Mouse (Mus musculus): ENCODE results near the gene Tmeff1. TPM values are rescaled to one million over a fixed set of nuclear protein-coding genes. Genes with fewer than 3 reads are reported as not detected.

The Tmeff1 gene
- polyA plus RNA-seq, 1 experiment from 2014 or later, result 16.7 TPM

- no peaks in the 10 kb centered on the region for H3K27me3 ChIP-seq (ENCODE audit: control insufficient read depth, insufficient read depth, low read length)
- no peaks in the 10 kb centered on the region for H3K9me3 ChIP-seq (ENCODE audit: control insufficient read depth, low read length)
- H3K4me3 ChIP-seq (ENCODE audit: low read depth, low read length), result no peak overlapping the region
- 0 out of 2 replicates have a peak, but pooled peaks cover 2% of the 10 kb centered on the region for H3K36me3 ChIP-seq (ENCODE audit: control insufficient read depth, insufficient read depth, low read length)
- no peak overlapping the region for H3K4me2 ChIP-seq (replicated peaks; ENCODE audit: low read depth)
- WGBS, result 64% methylated on average over 10 of the region's 10 CpGs
- no peak overlapping the region for H3K9ac ChIP-seq (ENCODE audit: low read length)
- ATAC-seq (ENCODE audit: low FRiP score, low TSS enrichment) (no peak), DNase-seq (ENCODE audit: low spot score) (no peak)
- H3K4me1 ChIP-seq (replicated peaks; ENCODE audit: control insufficient read depth, insufficient read depth), result no peaks in the 10 kb centered on the region
- no peak overlapping the region for H3K27ac ChIP-seq (replicated peaks)
- TF ChIP-seq CTCF (IDR thresholded peaks at IDR 0.05; ENCODE audit: low read depth) (no peak), EP300 (optimal IDR thresholded peaks at IDR 0.05) (no peak)
These were observed 53.2 kb downstream of the Tmeff1 start for GRCm38 (mm10) chr4:48638132-48638531.

- no peak overlapping the region for H3K27ac ChIP-seq (replicated peaks)
- TF ChIP-seq CTCF (IDR thresholded peaks at IDR 0.05; ENCODE audit: low read depth) (no peak), EP300 (optimal IDR thresholded peaks at IDR 0.05) (no peak)
- ATAC-seq (ENCODE audit: low FRiP score, low TSS enrichment) (no peak), DNase-seq (ENCODE audit: low spot score) (no peak)
- no peak overlapping the region for H3K4me3 ChIP-seq (ENCODE audit: low read depth, low read length)
- H3K4me1 ChIP-seq (replicated peaks; ENCODE audit: control insufficient read depth, insufficient read depth), result no peaks in the 10 kb centered on the region
- no peak overlapping the region for H3K9ac ChIP-seq (ENCODE audit: low read length)
- H3K9me3 ChIP-seq (ENCODE audit: control insufficient read depth, low read length), result no peaks in the 10 kb centered on the region
- H3K27me3 ChIP-seq (ENCODE audit: control insufficient read depth, insufficient read depth, low read length), result no peaks in the 10 kb centered on the region
- H3K4me2 ChIP-seq (replicated peaks; ENCODE audit: low read depth), result no peak overlapping the region
- 0 out of 2 replicates have a peak, but pooled peaks cover 2% of the 10 kb centered on the region for H3K36me3 ChIP-seq (ENCODE audit: control insufficient read depth, insufficient read depth, low read length)
- 92% methylated on average over 17 of the region's 17 CpGs for WGBS
These were observed 54.5 kb downstream of the Tmeff1 start for GRCm38 (mm10) chr4:48639503-48639902.

GRCm38 (mm10) chr4:48643801-48644200, 58.8 kb downstream of the Tmeff1 start:
- no peaks in the 10 kb centered on the region for H3K4me1 ChIP-seq (replicated peaks; ENCODE audit: control insufficient read depth, insufficient read depth)
- no peaks in the 10 kb centered on the region for H3K27me3 ChIP-seq (ENCODE audit: control insufficient read depth, insufficient read depth, low read length)
- no peak for ATAC-seq (ENCODE audit: low FRiP score, low TSS enrichment)
- H3K36me3 ChIP-seq (ENCODE audit: control insufficient read depth, insufficient read depth, low read length), result no peaks in the 10 kb centered on the region
- H3K4me3 ChIP-seq (ENCODE audit: low read depth, low read length), result no peak overlapping the region
- no peak overlapping the region for H3K27ac ChIP-seq (replicated peaks)
- TF ChIP-seq EP300 (optimal IDR thresholded peaks at IDR 0.05), result no peak
- no peak for TF ChIP-seq CTCF (IDR thresholded peaks at IDR 0.05; ENCODE audit: low read depth)
- no peaks in the 10 kb centered on the region for H3K9me3 ChIP-seq (ENCODE audit: control insufficient read depth, low read length)
- H3K9ac ChIP-seq (ENCODE audit: low read length), result no peak overlapping the region
- DNase-seq (ENCODE audit: low spot score), result no peak
- no peak overlapping the region for H3K4me2 ChIP-seq (replicated peaks; ENCODE audit: low read depth)
- 75% methylated on average over 6 of the region's 6 CpGs for WGBS

GRCm38 (mm10) chr4:48646143-48646542, 61.2 kb downstream of the Tmeff1 start:
- H3K4me3 ChIP-seq (ENCODE audit: low read depth, low read length), result no peak overlapping the region
- H3K4me1 ChIP-seq (replicated peaks; ENCODE audit: control insufficient read depth, insufficient read depth), result no peaks in the 10 kb centered on the region

GRCm38 (mm10) chr4:48650617-48651360, 65.8 kb downstream of the Tmeff1 start:
- ATAC-seq (ENCODE audit: low FRiP score, low TSS enrichment), result no peak
- H3K27ac ChIP-seq (replicated peaks), result no peak overlapping the region
- no peak overlapping the region for H3K9ac ChIP-seq (ENCODE audit: low read length)
- no peak overlapping the region for H3K4me3 ChIP-seq (ENCODE audit: low read depth, low read length)
- WGBS, result 91% methylated on average over 10 of the region's 10 CpGs
- H3K4me2 ChIP-seq (replicated peaks; ENCODE audit: low read depth), result no peak overlapping the region
- no peak for TF ChIP-seq CTCF (IDR thresholded peaks at IDR 0.05; ENCODE audit: low read depth)
- no peak for TF ChIP-seq EP300 (optimal IDR thresholded peaks at IDR 0.05)
- no peaks in the 10 kb centered on the region for H3K9me3 ChIP-seq (ENCODE audit: control insufficient read depth, low read length)
- no peaks in the 10 kb centered on the region for H3K36me3 ChIP-seq (ENCODE audit: control insufficient read depth, insufficient read depth, low read length)
- no peak for DNase-seq (ENCODE audit: low spot score)
- H3K27me3 ChIP-seq (ENCODE audit: control insufficient read depth, insufficient read depth, low read length), result no peaks in the 10 kb centered on the region
- no peaks in the 10 kb centered on the region for H3K4me1 ChIP-seq (replicated peaks; ENCODE audit: control insufficient read depth, insufficient read depth)

More at GRCm38 (mm10) chr4:48646143-48646542, 61.2 kb downstream of the Tmeff1 start:
- DNase-seq (ENCODE audit: low spot score) (no peak), ATAC-seq (ENCODE audit: low FRiP score, low TSS enrichment) (no peak)
- WGBS, result 95% methylated on average over 5 of the region's 5 CpGs
- Histone ChIP-seq H3K27ac (replicated peaks) (no peak overlapping the region), H3K9ac (ENCODE audit: low read length) (no peak overlapping the region), H3K27me3 (ENCODE audit: control insufficient read depth, insufficient read depth, low read length) (no peaks in the 10 kb centered on the region), H3K4me2 (replicated peaks; ENCODE audit: low read depth) (no peak overlapping the region), H3K9me3 (ENCODE audit: control insufficient read depth, low read length) (no peaks in the 10 kb centered on the region), H3K36me3 (ENCODE audit: control insufficient read depth, insufficient read depth, low read length) (no peaks in the 10 kb centered on the region)
- no peak for TF ChIP-seq CTCF (IDR thresholded peaks at IDR 0.05; ENCODE audit: low read depth)
- no peak for TF ChIP-seq EP300 (optimal IDR thresholded peaks at IDR 0.05)

GRCm38 (mm10) chr4:48654118-48654517, 69.1 kb downstream of the Tmeff1 start:
- no peak overlapping the region for H3K4me2 ChIP-seq (replicated peaks; ENCODE audit: low read depth)
- no peak overlapping the region for H3K9ac ChIP-seq (ENCODE audit: low read length)
- H3K36me3 ChIP-seq (ENCODE audit: control insufficient read depth, insufficient read depth, low read length), result no peaks in the 10 kb centered on the region; the same call in 1 of the 2 replicates
- no peaks in the 10 kb centered on the region for H3K27me3 ChIP-seq (ENCODE audit: control insufficient read depth, insufficient read depth, low read length)
- no peaks in the 10 kb centered on the region for H3K9me3 ChIP-seq (ENCODE audit: control insufficient read depth, low read length)
- DNase-seq (ENCODE audit: low spot score) (no peak), ATAC-seq (ENCODE audit: low FRiP score, low TSS enrichment) (no peak)
- TF ChIP-seq CTCF (IDR thresholded peaks at IDR 0.05; ENCODE audit: low read depth) (no peak), EP300 (optimal IDR thresholded peaks at IDR 0.05) (no peak)
- WGBS, result 89% methylated on average over 4 of the region's 4 CpGs
- no peaks in the 10 kb centered on the region for H3K4me1 ChIP-seq (replicated peaks; ENCODE audit: control insufficient read depth, insufficient read depth)
- H3K4me3 ChIP-seq (ENCODE audit: low read depth, low read length), result no peak overlapping the region
- H3K27ac ChIP-seq (replicated peaks), result no peak overlapping the region

All from stomach, postnatal 0 days (tissue).